Mouse (Mus musculus) midbrain, embryonic 11.5 days (tissue): Measurements from ENCODE around the gene Hist1h2ah. TPM values are rescaled to one million over a fixed set of nuclear protein-coding genes. Genes with fewer than 3 reads are reported as not detected.
A peak's percentile ranks its signal among the peaks of the same experiment; 100 is the strongest.

Experiments
- ATAC-seq: fragments of 200-750 bp; cut with Nextera tagmentation; 2 replicates; pipeline ENCODE4 v1.8.0; 2017; ENCODE audit warnings: moderate TSS enrichment, moderate library complexity; ENCODE audit not compliant: low FRiP score
- DNase-seq: peaks from one replicate; pipeline ENCODE4 v3.0.0; 2015; ENCODE audit warnings: low spot score; ENCODE audit errors: missing footprints
- H3K27ac ChIP-seq: fragments of 300-500 bp; sonication (generic); 2 replicates; pipeline ENCODE4 v1.5.1; 2014; ENCODE audit warnings: low read depth, low read length
- H3K27me3 ChIP-seq: fragments of 300-500 bp; sonication (generic); 2 replicates; pipeline ENCODE4 v1.6.1; 2014; ENCODE audit warnings: mild to moderate bottlenecking, low read length, moderate library complexity, mixed read lengths; ENCODE audit not compliant: control insufficient read depth, insufficient read depth
- H3K36me3 ChIP-seq: fragments of 300-500 bp; sonication (generic); 2 replicates; pipeline ENCODE4 v1.6.1; 2014; ENCODE audit warnings: mild to moderate bottlenecking, low read length, moderate library complexity, mixed read lengths; ENCODE audit not compliant: control insufficient read depth, insufficient read depth
- H3K4me1 ChIP-seq: fragments of 300-500 bp; sonication (generic); 2 replicates; pipeline ENCODE4 v1.6.1; 2014; ENCODE audit warnings: low read length; ENCODE audit not compliant: control insufficient read depth, insufficient read depth
- H3K4me2 ChIP-seq: fragments of 300-500 bp; sonication (generic); 2 replicates; pipeline ENCODE4 v1.6.1; 2014; ENCODE audit warnings: mild to moderate bottlenecking, moderate library complexity
- H3K4me3 ChIP-seq: fragments of 300-500 bp; sonication (generic); 2 replicates; pipeline ENCODE4 v1.5.1; 2014; ENCODE audit warnings: low read depth, low read length
- H3K9ac ChIP-seq: fragments of 300-500 bp; sonication (generic); 2 replicates; pipeline ENCODE4 v1.6.1; 2014; ENCODE audit warnings: low read length
- H3K9me3 ChIP-seq: fragments of 300-500 bp; sonication (generic); 2 replicates; pipeline ENCODE4 v1.6.1; 2016; ENCODE audit warnings: low read length; ENCODE audit not compliant: control insufficient read depth
- WGBS: fragments of 180-500 bp; shearing (Covaris S2); extraction: QIAGEN DNeasy Blood & Tissue Kit; methylation state at CpG from one replicate; pipeline ENCODE4 v1.1.7; 2014; 5-methylcytosine and 5-hydroxymethylcytosine counted together
- polyA plus RNA-seq: library from polyadenylated mRNA; unstranded; fragments of >200 nt; fragmentation: Nextera tagmentation; extraction: Ambion mirVana; gene quantifications from 2 replicates; pipeline ENCODE4 v1.2.1, GENCODE M21; 2014

Gene Hist1h2ah
- polyA plus RNA-seq, 1 experiment from 2014 or later, result 6.8 TPM

GRCm38 (mm10) chr13:22040464-22041141, 5.2 kb upstream of the Hist1h2ah start:
- Histone ChIP-seq H3K27ac (peak overlapping the region; percentile 88), H3K4me3 (peak overlapping the region; percentile 37), H3K9ac (peak overlapping the region; percentile 63), H3K4me2 (peak overlapping the region; percentile 66), H3K27me3 (no peaks in the 10 kb centered on the region), H3K9me3 (no peaks in the 10 kb centered on the region), H3K4me1 (peaks cover 12% of the 10 kb centered on the region), H3K36me3 (no peaks in the 10 kb centered on the region)
- under 1% methylated on average over 20 of the region's 24 CpGs for WGBS
- DNase-seq, result peak; percentile 96
- ATAC-seq, result peak; percentile 19

- H3K27ac ChIP-seq, result peak overlapping the region; percentile 88
- peak overlapping the region; percentile 66 for H3K4me2 ChIP-seq
- H3K9me3 ChIP-seq, result no peaks in the 10 kb centered on the region
- peak overlapping the region; percentile 37 for H3K4me3 ChIP-seq
- ATAC-seq (no peak), DNase-seq (peak; percentile 94)
- 15% methylated on average over 2 of the region's 2 CpGs for WGBS
- H3K4me1 ChIP-seq, result peaks cover 12% of the 10 kb centered on the region
- peak overlapping the region; percentile 63 for H3K9ac ChIP-seq
- H3K27me3 ChIP-seq, result no peaks in the 10 kb centered on the region
- H3K36me3 ChIP-seq, result no peaks in the 10 kb centered on the region
Measured at GRCm38 (mm10) chr13:22039951-22040463, 4.6 kb upstream of the Hist1h2ah start.

GRCm38 (mm10) chr13:22039364-22039763, 4.0 kb upstream of the Hist1h2ah start:
- ATAC-seq (no peak), DNase-seq (no peak)
- no peak overlapping the region; the same call in 1 of the 2 replicates for H3K4me2 ChIP-seq
- no peak overlapping the region; the same call in 1 of the 2 replicates for H3K27ac ChIP-seq
- no peaks in the 10 kb centered on the region for H3K27me3 ChIP-seq
- H3K4me3 ChIP-seq, result no peak overlapping the region
- H3K9me3 ChIP-seq, result no peaks in the 10 kb centered on the region
- H3K9ac ChIP-seq, result no peak overlapping the region; the same call in 1 of the 2 replicates
- no peaks in the 10 kb centered on the region for H3K36me3 ChIP-seq
- peaks cover 16% of the 10 kb centered on the region for H3K4me1 ChIP-seq
- WGBS, result 68% methylated on average over 5 of the region's 5 CpGs

GRCm38 (mm10) chr13:22037415-22037814, 2.0 kb upstream of the Hist1h2ah start:
- DNase-seq (peak; percentile 82), ATAC-seq (no peak)
- 0 out of 2 replicates have a peak overlapping the region, but pooled peaks have one; percentile 51 for H3K27ac ChIP-seq
- peaks cover 16% of the 10 kb centered on the region for H3K4me1 ChIP-seq
- no peaks in the 10 kb centered on the region for H3K27me3 ChIP-seq
- H3K9ac ChIP-seq, result no peak overlapping the region; the same call in 1 of the 2 replicates
- H3K4me2 ChIP-seq, result peak overlapping the region; percentile 6; the same call in 1 of the 2 replicates
- no peaks in the 10 kb centered on the region for H3K36me3 ChIP-seq
- H3K9me3 ChIP-seq, result no peaks in the 10 kb centered on the region
- H3K4me3 ChIP-seq, result no peak overlapping the region
- 77% methylated on average over 2 of the region's 2 CpGs for WGBS

- DNase-seq (peak; percentile 87), ATAC-seq (no peak)
- no peaks in the 10 kb centered on the region for H3K27me3 ChIP-seq
- H3K36me3 ChIP-seq, result no peaks in the 10 kb centered on the region
- no peaks in the 10 kb centered on the region for H3K9me3 ChIP-seq
- WGBS, result 62% methylated on average over 3 of the region's 3 CpGs
- peak overlapping the region; percentile 68 for H3K4me2 ChIP-seq
- peak overlapping the region; percentile 36; the same call in 1 of the 2 replicates for H3K4me3 ChIP-seq
- peak overlapping the region; percentile 73; the same call in 1 of the 2 replicates for H3K9ac ChIP-seq
- peak overlapping the region; percentile 93 for H3K27ac ChIP-seq
- H3K4me1 ChIP-seq, result peaks cover 14% of the 10 kb centered on the region
Measured at GRCm38 (mm10) chr13:22036986-22037385, 1.6 kb upstream of the Hist1h2ah start.

GRCm38 (mm10) chr13:22036149-22036956, 985 bp upstream of the Hist1h2ah start:
- H3K9me3 ChIP-seq, result no peaks in the 10 kb centered on the region
- peak overlapping the region; percentile 93 for H3K27ac ChIP-seq
- peaks cover 14% of the 10 kb centered on the region for H3K4me1 ChIP-seq
- peak; percentile 2; the same call in 1 of the 2 replicates for ATAC-seq
- H3K9ac ChIP-seq, result peak overlapping the region; percentile 73
- peak; percentile 97 for DNase-seq
- peak overlapping the region; percentile 68 for H3K4me2 ChIP-seq
- 3% methylated on average over 18 of the region's 23 CpGs for WGBS
- no peaks in the 10 kb centered on the region for H3K36me3 ChIP-seq
- H3K4me3 ChIP-seq, result peak overlapping the region; percentile 36
- no peaks in the 10 kb centered on the region for H3K27me3 ChIP-seq

- peak overlapping the region; percentile 83 for H3K27ac ChIP-seq
- H3K4me2 ChIP-seq, result peak overlapping the region; percentile 65
- no peaks in the 10 kb centered on the region for H3K27me3 ChIP-seq
- peaks cover 11% of the 10 kb centered on the region for H3K4me1 ChIP-seq
- no peaks in the 10 kb centered on the region for H3K9me3 ChIP-seq
- under 1% methylated on average over 12 of the region's 14 CpGs for WGBS
- peak overlapping the region; percentile 38 for H3K4me3 ChIP-seq
- H3K9ac ChIP-seq, result peak overlapping the region; percentile 86
- no peaks in the 10 kb centered on the region for H3K36me3 ChIP-seq
- peak; percentile 92 for DNase-seq
- peak; percentile 3; the same call in 1 of the 2 replicates for ATAC-seq
Measured at GRCm38 (mm10) chr13:22034443-22035266, 713 bp downstream of the Hist1h2ah start.

- H3K4me3 ChIP-seq, result peak overlapping the region; percentile 38
- H3K36me3 ChIP-seq, result no peaks in the 10 kb centered on the region
- no peaks in the 10 kb centered on the region for H3K9me3 ChIP-seq
- H3K4me1 ChIP-seq, result peaks cover 11% of the 10 kb centered on the region
- no peaks in the 10 kb centered on the region for H3K27me3 ChIP-seq
- 61% methylated on average over 5 of the region's 5 CpGs for WGBS
- peak overlapping the region; percentile 83 for H3K27ac ChIP-seq
- ATAC-seq, result no peak
- peak overlapping the region; percentile 86 for H3K9ac ChIP-seq
- peak; percentile 90 for DNase-seq
- peak overlapping the region; percentile 65 for H3K4me2 ChIP-seq
Measured at GRCm38 (mm10) chr13:22033741-22034442, 1.5 kb downstream of the Hist1h2ah start.
